Mouse (Mus musculus) myocyte (in vitro differentiated cells): Measurements from ENCODE around the gene Mtss1l. TPM values are rescaled to one million over a fixed set of nuclear protein-coding genes. Genes with fewer than 3 reads are reported as not detected.
A peak's percentile ranks its signal among the peaks of the same experiment; 100 is the strongest.

Experiments
- H3K27me3 ChIP-seq: one replicate; pipeline ENCODE4 v1.6.1; 2011; ENCODE audit not compliant: control insufficient read depth, insufficient read depth, insufficient read length
- H3K36me3 ChIP-seq: one replicate; pipeline ENCODE4 v1.6.1; 2011; ENCODE audit not compliant: control insufficient read depth, insufficient read depth
- H3K4me2 ChIP-seq: one replicate; pipeline ENCODE4 v1.6.1; 2011; ENCODE audit warnings: low read depth, control low read depth
- H3K4me3 ChIP-seq: one replicate; pipeline ENCODE4 v1.5.1; 2011; ENCODE audit warnings: mild to moderate bottlenecking, control low read depth, moderate library complexity
- H3K79me2 ChIP-seq: one replicate; pipeline ENCODE4 v1.6.1; 2011; ENCODE audit not compliant: control insufficient read depth, insufficient read depth
- H3ac ChIP-seq: one replicate; pipeline ENCODE4 v1.6.1; 2011; ENCODE audit not compliant: control insufficient read depth, insufficient read length
- CEBPB ChIP-seq: IDR thresholded peaks from 2 replicates; pipeline ENCODE4 v1.6.1; 2011; ENCODE audit warnings: mild to moderate bottlenecking, moderate library complexity; ENCODE audit not compliant: poor library complexity, insufficient read depth, severe bottlenecking
- E2F4 ChIP-seq: IDR thresholded peaks from one replicate; pipeline ENCODE4 v1.6.1; 2011; ENCODE audit warnings: mild to moderate bottlenecking, control low read depth, moderate library complexity; ENCODE audit not compliant: insufficient read depth
- MAX ChIP-seq: IDR thresholded peaks from one replicate; pipeline ENCODE4 v1.6.1; 2011; ENCODE audit warnings: low read depth, mild to moderate bottlenecking, control low read depth
- MYOD1 ChIP-seq, 3 experiments: IDR thresholded peaks; one replicate each; pipeline ENCODE4 v1.6.1; 2011; ENCODE audit warnings: control low read depth in 2 of 3, low read depth in 2 of 3, mild to moderate bottlenecking in 2 of 3, moderate library complexity in 1 of 3; ENCODE audit not compliant: insufficient read length in 2 of 3, control insufficient read depth in 1 of 3
- MYOG ChIP-seq, 3 experiments: IDR thresholded peaks; one replicate each; pipeline ENCODE4 v1.6.1; 2011; ENCODE audit warnings: control low read depth in 2 of 3, low read depth in 2 of 3, mild to moderate bottlenecking in 2 of 3; ENCODE audit not compliant: insufficient read length in 2 of 3, control insufficient read depth in 1 of 3, insufficient read depth in 1 of 3
- POLR2A ChIP-seq: IDR thresholded peaks from one replicate; pipeline ENCODE4 v1.6.1; 2011; ENCODE audit warnings: low read depth, mild to moderate bottlenecking, control low read depth, moderate library complexity; ENCODE audit not compliant: insufficient read length
- POLR2AphosphoS2 ChIP-seq: IDR thresholded peaks from one replicate; pipeline ENCODE4 v1.6.1; 2011; ENCODE audit warnings: low read depth, control low read depth; ENCODE audit not compliant: insufficient read length
- REST ChIP-seq: IDR thresholded peaks from one replicate; pipeline ENCODE4 v1.6.1; 2011; ENCODE audit warnings: mild to moderate bottlenecking, control low read depth, moderate library complexity; ENCODE audit not compliant: insufficient read depth, insufficient read length
- SRF ChIP-seq: IDR thresholded peaks from one replicate; pipeline ENCODE4 v1.6.1; 2011; ENCODE audit warnings: low read depth; ENCODE audit not compliant: control insufficient read depth, insufficient read length
- TCF12 ChIP-seq: IDR thresholded peaks from one replicate; pipeline ENCODE4 v1.6.1; 2011; ENCODE audit warnings: mild to moderate bottlenecking, control low read depth; ENCODE audit not compliant: poor library complexity, insufficient read depth, severe bottlenecking
- TCF3 ChIP-seq: IDR thresholded peaks from one replicate; pipeline ENCODE4 v1.6.1; 2011; ENCODE audit warnings: low read depth, control low read depth; ENCODE audit not compliant: insufficient read length
- USF1 ChIP-seq: IDR thresholded peaks from one replicate; pipeline ENCODE4 v1.6.1; 2011; ENCODE audit warnings: low read depth, mild to moderate bottlenecking, control low read depth, moderate library complexity
- polyA plus RNA-seq: library from polyadenylated mRNA; unstranded; fragments of >200 nt; fragmentation: generic; extraction: Trizol; gene quantifications from one replicate; pipeline ENCODE4 v1.2.1, GENCODE M21; 2012; ENCODE audit warnings: missing spikeins

Mtss1l gene
- polyA plus RNA-seq, 1 experiment = 108 TPM

DNA sequence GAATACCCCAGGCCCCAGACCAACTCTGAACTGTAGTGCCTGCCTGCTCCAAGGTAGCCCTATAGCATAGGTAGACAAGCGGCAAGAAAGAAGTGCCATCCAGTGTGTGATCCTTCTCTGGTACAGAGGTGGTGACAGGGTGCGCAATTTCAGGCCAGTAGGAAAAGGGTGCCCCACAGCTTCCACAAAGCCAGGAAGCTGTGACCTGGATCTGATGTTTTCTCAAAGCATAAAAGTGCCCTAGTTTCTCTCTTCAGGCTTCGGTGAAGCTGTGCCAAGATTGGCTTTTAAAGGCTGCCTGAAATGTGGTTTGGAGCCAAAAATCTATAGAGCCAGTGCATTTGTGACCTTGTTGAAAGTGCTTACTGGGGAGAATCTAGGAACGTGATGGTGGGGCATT lies 26.4 kb upstream of the Mtss1l start:
- no peak overlapping the region for H3K4me2 ChIP-seq
- H3K36me3 ChIP-seq = peaks cover 7% of the 10 kb centered on the region
- H3K27me3 ChIP-seq = no peaks in the 10 kb centered on the region
- H3ac ChIP-seq = no peak overlapping the region
- no peak for TF ChIP-seq MYOG (IDR thresholded peaks at IDR 0.05; ENCODE audit: control insufficient read depth in 1 of 3, insufficient read depth in 1 of 3, insufficient read length in 2 of 3, low read depth in 2 of 3)
- no peak for TF ChIP-seq REST
- no peak for TF ChIP-seq MAX
- TF ChIP-seq E2F4 = no peak
- TF ChIP-seq MYOD1 (IDR thresholded peaks at IDR 0.05; ENCODE audit: control insufficient read depth in 1 of 3, insufficient read length in 2 of 3, low read depth in 2 of 3) = no peak
- no peak for TF ChIP-seq USF1
- no peak for TF ChIP-seq POLR2A
- TF ChIP-seq TCF12 = no peak
- no peak overlapping the region for H3K4me3 ChIP-seq
- H3K79me2 ChIP-seq = no peaks in the 10 kb centered on the region

DNA sequence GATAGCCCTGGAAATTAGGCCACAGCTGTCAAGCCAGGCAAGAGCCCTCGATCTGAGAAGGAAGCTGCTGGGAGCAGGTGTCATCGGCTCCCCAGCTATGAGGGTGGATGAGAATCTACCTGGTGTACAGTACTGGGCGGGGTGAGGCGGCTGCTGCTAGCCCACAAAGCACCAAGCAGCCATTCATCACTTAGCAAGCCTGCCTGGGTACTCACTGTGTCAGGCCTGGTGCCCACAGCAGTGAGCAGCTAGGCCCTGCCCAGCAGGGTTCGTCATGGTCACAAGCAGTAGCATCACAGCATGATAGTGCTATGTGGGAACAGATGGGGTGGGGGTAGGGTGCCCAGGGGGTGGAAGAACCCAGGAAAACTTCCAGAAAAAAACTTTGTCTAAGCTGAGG lies 25.8 kb upstream of the Mtss1l start:
- Histone ChIP-seq H3K27me3 (no peaks in the 10 kb centered on the region), H3K79me2 (no peaks in the 10 kb centered on the region), H3ac (no peak overlapping the region), H3K36me3 (peaks cover 7% of the 10 kb centered on the region), H3K4me3 (no peak overlapping the region), H3K4me2 (no peak overlapping the region)
- TF ChIP-seq POLR2AphosphoS2 (no peak), MYOD1 (IDR thresholded peaks at IDR 0.05; ENCODE audit: control insufficient read depth in 1 of 3, insufficient read length in 2 of 3, low read depth in 2 of 3) (peak in 1 of 3 experiments; percentile 23), POLR2A (no peak), TCF3 (no peak), MYOG (IDR thresholded peaks at IDR 0.05; ENCODE audit: control insufficient read depth in 1 of 3, insufficient read depth in 1 of 3, insufficient read length in 2 of 3, low read depth in 2 of 3) (peak in 1 of 3 experiments; percentile 68), CEBPB (no peak), MAX (no peak)

DNA sequence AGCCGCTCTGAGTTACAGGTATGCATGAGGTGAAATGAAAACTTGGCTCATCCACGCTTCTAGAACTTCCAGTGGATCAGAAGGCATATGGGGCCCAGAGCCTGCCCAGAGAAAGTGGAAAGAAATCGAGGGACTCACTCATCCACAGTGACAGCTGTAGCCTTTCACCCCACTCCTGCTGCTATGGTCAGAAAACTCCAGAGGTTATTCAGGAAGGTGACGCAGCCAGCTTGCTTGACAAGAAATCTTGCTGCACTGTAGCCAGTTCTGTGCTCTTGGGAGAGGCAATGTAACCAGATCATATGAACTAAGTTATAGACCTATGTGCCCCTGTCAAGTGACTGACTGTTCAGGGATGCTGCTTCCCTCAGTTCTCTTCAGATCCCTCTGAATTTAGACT lies 25.2 kb upstream of the Mtss1l start:
- TF ChIP-seq POLR2AphosphoS2 = no peak
- no peak for TF ChIP-seq MYOG (IDR thresholded peaks at IDR 0.05; ENCODE audit: control insufficient read depth in 1 of 3, insufficient read depth in 1 of 3, insufficient read length in 2 of 3, low read depth in 2 of 3)
- no peak for TF ChIP-seq REST
- no peak for TF ChIP-seq MYOD1 (IDR thresholded peaks at IDR 0.05; ENCODE audit: control insufficient read depth in 1 of 3, insufficient read length in 2 of 3, low read depth in 2 of 3)
- no peak for TF ChIP-seq USF1
- TF ChIP-seq SRF = no peak
- no peak for TF ChIP-seq POLR2A
- no peak for TF ChIP-seq CEBPB
- TF ChIP-seq E2F4 = no peak
- no peak for TF ChIP-seq TCF12
- TF ChIP-seq MAX = no peak
- TF ChIP-seq TCF3 = no peak
- Histone ChIP-seq H3K36me3 (peaks cover 7% of the 10 kb centered on the region), H3ac (no peak overlapping the region), H3K79me2 (no peaks in the 10 kb centered on the region), H3K4me2 (no peak overlapping the region), H3K27me3 (no peaks in the 10 kb centered on the region), H3K4me3 (no peak overlapping the region)

DNA sequence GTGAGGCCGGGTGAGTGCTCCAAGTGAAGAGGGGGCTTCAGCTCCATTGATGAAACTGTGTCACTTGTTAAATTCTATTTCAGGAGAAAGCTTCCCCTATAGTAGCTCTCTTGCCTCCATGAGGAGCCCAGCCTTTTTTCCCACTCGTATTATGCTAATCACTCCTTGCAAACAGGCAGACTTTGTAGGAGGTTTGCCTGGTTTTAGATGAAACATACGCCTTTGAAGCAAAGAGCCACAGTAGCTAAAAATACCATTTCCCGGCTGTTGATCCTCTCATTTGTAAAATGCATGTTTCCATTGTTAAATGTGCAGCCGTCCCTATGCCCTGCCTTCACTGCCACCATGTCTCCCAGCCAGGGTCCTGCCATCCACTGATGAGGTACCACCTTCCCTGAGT lies 23.7 kb upstream of the Mtss1l start:
- no peak for TF ChIP-seq CEBPB
- TF ChIP-seq MYOG (IDR thresholded peaks at IDR 0.05; ENCODE audit: control insufficient read depth in 1 of 3, insufficient read depth in 1 of 3, insufficient read length in 2 of 3, low read depth in 2 of 3) = no peak
- TF ChIP-seq USF1 = no peak
- no peak for TF ChIP-seq MAX
- H3ac ChIP-seq = no peak overlapping the region
- no peaks in the 10 kb centered on the region for H3K27me3 ChIP-seq
- peaks cover 6% of the 10 kb centered on the region for H3K36me3 ChIP-seq
- no peak overlapping the region for H3K4me3 ChIP-seq
- no peaks in the 10 kb centered on the region for H3K79me2 ChIP-seq
- H3K4me2 ChIP-seq = no peak overlapping the region

DNA sequence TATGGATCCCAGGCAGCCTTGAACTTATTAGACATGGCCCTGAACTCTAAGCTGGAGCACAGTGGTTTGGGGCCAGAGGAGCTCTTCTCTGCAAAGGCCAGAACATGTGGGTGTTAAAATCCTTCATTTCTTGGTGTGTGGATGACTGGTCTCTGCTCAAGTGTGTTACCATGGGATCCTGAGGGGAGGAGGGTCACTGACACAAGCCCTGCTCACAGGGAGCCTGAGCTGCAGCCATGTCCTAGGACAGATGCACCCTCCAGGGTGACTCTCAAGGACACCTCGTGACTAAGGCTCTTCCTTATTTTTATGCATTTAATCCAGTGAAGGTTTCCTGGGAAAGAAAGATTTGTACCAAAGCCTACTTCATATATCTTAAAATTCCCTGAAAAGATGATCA lies 23.2 kb upstream of the Mtss1l start:
- no peak overlapping the region for H3K4me2 ChIP-seq
- no peak overlapping the region for H3ac ChIP-seq
- H3K36me3 ChIP-seq = peaks cover 3% of the 10 kb centered on the region
- no peaks in the 10 kb centered on the region for H3K27me3 ChIP-seq
- no peak overlapping the region for H3K4me3 ChIP-seq
- H3K79me2 ChIP-seq = no peaks in the 10 kb centered on the region
- no peak for TF ChIP-seq E2F4
- no peak for TF ChIP-seq TCF12
- TF ChIP-seq MAX = no peak

DNA sequence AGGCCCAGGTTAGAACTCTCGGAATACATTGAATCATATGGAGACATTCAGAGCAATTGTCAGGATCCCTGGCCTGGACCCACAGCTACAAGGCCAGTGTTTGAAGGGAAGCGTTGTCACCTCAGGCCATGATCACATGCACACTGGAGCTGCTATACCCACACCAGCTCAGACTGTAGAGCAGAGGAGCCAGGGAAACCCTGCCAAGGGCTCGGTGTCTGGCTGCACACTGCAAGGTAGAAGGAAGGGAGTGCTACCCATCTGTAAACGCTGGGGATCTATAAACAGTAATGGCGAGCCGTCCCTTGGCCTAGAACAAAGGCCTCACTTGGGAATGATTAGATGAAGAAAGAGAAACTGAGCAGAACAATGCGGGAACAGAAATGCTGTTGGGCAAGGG lies 21.8 kb upstream of the Mtss1l start:
- TF ChIP-seq TCF3 (no peak), USF1 (no peak), E2F4 (no peak), POLR2A (no peak), MAX (no peak), TCF12 (no peak), SRF (no peak), MYOG (IDR thresholded peaks at IDR 0.05; ENCODE audit: control insufficient read depth in 1 of 3, insufficient read depth in 1 of 3, insufficient read length in 2 of 3, low read depth in 2 of 3) (no peak), MYOD1 (IDR thresholded peaks at IDR 0.05; ENCODE audit: control insufficient read depth in 1 of 3, insufficient read length in 2 of 3, low read depth in 2 of 3) (no peak), CEBPB (no peak), REST (no peak), POLR2AphosphoS2 (no peak)
- no peaks in the 10 kb centered on the region for H3K79me2 ChIP-seq
- peaks cover 3% of the 10 kb centered on the region for H3K36me3 ChIP-seq
- no peaks in the 10 kb centered on the region for H3K27me3 ChIP-seq
- no peak overlapping the region for H3ac ChIP-seq
- H3K4me3 ChIP-seq = no peak overlapping the region
- H3K4me2 ChIP-seq = no peak overlapping the region
